Mouse (Mus musculus): ENCODE data around the gene Krtap13.

- no peak for TF ChIP-seq TAL1 (IDR thresholded peaks at IDR 0.05; ENCODE audit: low read length)
- no peak for TF ChIP-seq GATA1 (IDR thresholded peaks at IDR 0.05; ENCODE audit: low read length)
Measured at GRCm38 (mm10) chr16:88774106-88774505, 22.7 kb upstream of the Krtap13 start, which contains the start of gene 2310057N15Rik.

Measured in erythroblast, embryonic 14.5 days (primary cell).